Mouse (Mus musculus): ENCODE data around the gene Cfap44.
"Not testable (repeated sequence)": the region's sequence is repeated elsewhere in the genome, so short reads cannot be mapped to it uniquely, and the experiment has no call there.

Gene Cfap44

GRCm38 (mm10) chr16:44428456-44428855 lies 33.9 kb downstream of the Cfap44 start:
- no peak for DNase-seq (ENCODE audit: low spot score)

DNA sequence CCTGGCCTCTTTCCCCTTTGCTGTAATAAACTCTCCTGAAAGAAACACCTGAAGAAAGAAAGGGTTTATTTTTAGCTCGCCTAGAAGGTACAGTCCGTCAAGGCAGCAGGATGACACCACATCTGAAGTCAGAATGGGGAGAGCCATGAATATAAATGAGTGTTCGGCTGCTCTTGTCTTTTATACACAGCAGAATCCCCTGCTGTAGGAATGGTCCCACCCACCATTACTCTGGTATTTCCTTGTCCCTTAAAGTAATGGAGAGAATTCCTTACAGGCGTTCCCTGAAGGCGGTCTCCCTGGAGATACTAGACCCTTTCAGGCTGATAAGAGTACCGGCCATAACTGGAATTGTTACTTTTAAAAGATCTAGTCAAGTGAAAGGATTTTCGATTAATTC lies 35.4 kb downstream of the Cfap44 start:
- DNase-seq (ENCODE audit: low spot score) = no peak

- no peak for DNase-seq (ENCODE audit: low spot score)
Measured at GRCm38 (mm10) chr16:44434931-44435330, 40.3 kb downstream of the Cfap44 start.

GRCm38 (mm10) chr16:44435481-44435880 lies 40.9 kb downstream of the Cfap44 start:
- DNase-seq (ENCODE audit: low spot score) = no peak

- not testable (repeated sequence) for DNase-seq (ENCODE audit: low spot score)
Measured at GRCm38 (mm10) chr16:44441913-44442312, 47.3 kb downstream of the Cfap44 start.

DNA sequence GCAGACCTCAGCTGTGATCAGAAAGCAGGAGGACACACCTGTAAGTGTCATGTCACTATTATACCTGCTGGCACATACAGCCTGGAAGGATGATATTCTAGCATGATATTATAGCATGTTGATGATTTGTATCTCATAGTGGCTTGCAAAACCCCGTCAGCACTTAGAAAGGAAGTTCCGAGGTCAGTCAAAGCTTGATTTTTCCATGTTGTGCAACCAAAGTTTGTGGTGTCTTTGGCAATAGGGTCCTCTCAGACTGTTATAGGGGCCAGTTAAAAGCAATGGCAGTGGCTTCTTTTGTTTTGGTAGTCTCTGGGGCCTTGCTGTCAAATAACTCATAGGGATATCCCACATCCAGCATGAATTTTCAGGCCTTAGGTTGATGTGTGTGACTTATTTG lies 63.3 kb downstream of the Cfap44 start:
- no peak for DNase-seq (ENCODE audit: low spot score)

- no peak for DNase-seq (ENCODE audit: low spot score)
Measured at GRCm38 (mm10) chr16:44458826-44459225, 64.2 kb downstream of the Cfap44 start.

GRCm38 (mm10) chr16:44460922-44461321 lies 66.3 kb downstream of the Cfap44 start:
- no peak for DNase-seq (ENCODE audit: low spot score)

GRCm38 (mm10) chr16:44475281-44475680 lies 80.7 kb downstream of the Cfap44 start:
- DNase-seq (ENCODE audit: low spot score) = no peak

GRCm38 (mm10) chr16:44475682-44476375 lies 81.2 kb downstream of the Cfap44 start:
- DNase-seq (ENCODE audit: low spot score) = no peak

DNA sequence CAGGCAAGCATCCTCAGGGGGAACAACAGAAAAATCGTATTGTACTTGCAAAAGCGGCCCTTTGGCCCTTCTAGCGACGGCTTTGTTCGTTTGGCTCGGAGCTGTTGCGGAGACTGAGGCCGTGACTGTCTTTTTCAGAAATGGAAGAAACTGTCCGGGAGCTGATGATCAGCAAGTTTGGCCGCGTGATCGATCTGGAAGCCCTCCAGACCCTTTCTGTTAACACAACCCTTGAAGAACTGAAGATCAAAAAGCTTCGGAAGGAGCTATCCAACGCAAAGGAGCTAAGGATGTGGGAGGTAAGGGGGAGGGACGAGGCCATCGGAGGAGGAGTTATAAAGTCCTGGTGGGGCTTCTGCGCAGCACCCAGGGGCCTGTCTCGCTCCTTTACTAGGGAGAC lies 84.2 kb downstream of the Cfap44 start:
- no peak for DNase-seq (ENCODE audit: low spot score)

- DNase-seq (ENCODE audit: low spot score) = no peak
Measured at GRCm38 (mm10) chr16:44479852-44480251, 85.3 kb downstream of the Cfap44 start.

- DNase-seq (ENCODE audit: low spot score) = no peak
Measured at GRCm38 (mm10) chr16:44480616-44481015, 86.0 kb downstream of the Cfap44 start.

- no peak for DNase-seq (ENCODE audit: low spot score)
Measured at GRCm38 (mm10) chr16:44481599-44482593, 87.3 kb downstream of the Cfap44 start.

GRCm38 (mm10) chr16:44484079-44484478 lies 89.5 kb downstream of the Cfap44 start:
- DNase-seq (ENCODE audit: low spot score) = peak; percentile 90

GRCm38 (mm10) chr16:44484831-44485230 lies 90.2 kb downstream of the Cfap44 start:
- DNase-seq (ENCODE audit: low spot score) = no peak

- DNase-seq (ENCODE audit: low spot score) = no peak
Measured at GRCm38 (mm10) chr16:44485691-44486090, 91.1 kb downstream of the Cfap44 start.

GRCm38 (mm10) chr16:44486612-44487011 lies 92.0 kb downstream of the Cfap44 start:
- DNase-seq (ENCODE audit: low spot score) = no peak

- no peak for DNase-seq (ENCODE audit: low spot score)
Measured at GRCm38 (mm10) chr16:44487194-44487593, 92.6 kb downstream of the Cfap44 start.

DNA sequence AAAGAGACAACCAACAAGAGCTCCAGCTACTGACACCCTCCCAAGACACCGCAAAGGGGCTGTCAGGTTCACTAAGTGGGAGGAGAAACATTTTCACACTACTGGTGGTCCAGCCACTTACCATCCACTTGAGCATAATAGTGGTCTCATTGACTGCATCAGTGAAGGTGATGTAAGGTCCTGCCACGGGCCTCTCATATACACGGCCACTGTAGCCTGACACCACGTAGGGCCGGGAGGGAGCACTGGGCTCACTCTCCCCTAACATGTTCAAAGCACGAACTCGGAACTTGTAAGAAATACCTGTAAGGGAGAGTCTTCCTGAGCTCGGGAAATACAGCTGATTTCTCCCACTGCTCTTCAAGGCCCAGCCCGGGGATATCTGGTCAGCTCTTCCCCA lies 96.5 kb downstream of the Cfap44 start:
- no peak for DNase-seq (ENCODE audit: low spot score)

- no peak for DNase-seq (ENCODE audit: low spot score)
Measured at GRCm38 (mm10) chr16:44492151-44492550, 97.6 kb downstream of the Cfap44 start.

DNA sequence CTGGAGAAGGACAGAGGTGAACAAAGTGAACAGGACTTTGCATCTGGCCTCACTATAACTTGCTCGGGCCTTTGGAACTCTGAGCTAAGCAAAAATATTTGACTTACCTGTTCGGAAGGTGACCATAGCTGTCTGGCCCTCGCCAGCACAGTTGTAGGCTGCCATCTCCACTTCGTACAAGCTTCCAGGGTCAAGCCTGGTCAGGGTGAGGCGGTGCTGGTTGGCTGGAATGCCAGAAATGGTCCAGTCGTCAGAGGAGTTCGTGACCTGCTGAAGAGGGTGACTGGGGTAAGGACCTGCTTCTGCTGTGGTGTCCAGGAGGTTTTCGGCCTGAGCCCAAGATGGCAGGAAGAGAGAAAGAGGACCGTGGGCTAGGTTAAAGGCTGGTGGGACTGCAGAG lies 98.1 kb downstream of the Cfap44 start:
- DNase-seq (ENCODE audit: low spot score) = no peak

DNA sequence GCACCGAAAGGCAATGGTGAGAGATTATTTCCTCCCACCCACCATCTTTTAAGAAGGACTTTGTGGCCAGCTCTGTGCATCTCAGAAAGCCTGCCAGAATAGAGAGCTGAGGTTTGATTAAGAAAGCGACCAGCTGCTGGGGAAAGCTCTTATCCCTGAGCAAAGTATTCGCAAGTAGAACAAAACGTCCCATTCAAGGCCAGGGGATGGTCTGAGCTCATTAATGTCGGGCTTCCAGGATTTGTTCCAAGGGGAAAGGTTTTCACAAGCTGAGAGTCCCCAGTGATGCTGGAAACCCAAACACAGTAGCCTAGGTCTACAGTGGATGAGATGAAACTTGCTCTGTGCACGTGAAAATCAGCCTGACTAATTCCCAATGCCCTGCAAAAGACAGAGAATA lies 99.3 kb downstream of the Cfap44 start:
- no peak for DNase-seq (ENCODE audit: low spot score)
